Mouse (Mus musculus): ENCODE results near the gene Ccer1. TPM values are rescaled to one million over a fixed set of nuclear protein-coding genes. Genes with fewer than 3 reads are reported as not detected.
"Not testable (repeated sequence)": the region's sequence is repeated elsewhere in the genome, so short reads cannot be mapped to it uniquely, and the experiment has no call there.

The Ccer1 gene
- total RNA-seq, 1 experiment from 2014 or later = not detected

DNA sequence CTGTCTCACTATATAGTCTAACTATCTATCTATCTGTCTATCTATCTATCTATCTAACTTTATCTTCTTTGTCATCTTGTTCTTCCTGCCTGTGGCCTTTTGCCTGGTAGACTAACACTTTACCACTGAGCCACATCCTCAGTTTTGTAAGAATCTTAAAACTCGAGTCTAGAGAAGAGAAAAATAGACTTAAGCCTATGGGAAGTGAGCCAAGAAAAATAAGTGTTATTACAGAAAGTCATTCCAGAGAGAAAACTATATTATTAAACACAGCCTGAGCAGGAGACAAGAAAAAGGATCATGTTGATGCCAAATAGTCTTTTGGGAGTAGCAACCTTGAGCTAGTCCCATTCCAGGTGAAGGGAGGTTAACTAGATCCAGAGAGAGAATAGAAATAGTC is 33.1 kb downstream of the Ccer1 start:
- no peak for ATAC-seq (replicated peaks; ENCODE audit: insufficient number of reproducible peaks, low FRiP score, low TSS enrichment, poor library complexity, severe bottlenecking)

GRCm38 (mm10) chr10:97726655-97727054 is 33.8 kb downstream of the Ccer1 start, which contains the start of gene C030005K15Rik:
Gene C030005K15Rik (minus strand): TSS chr10:97726755.
- ATAC-seq (replicated peaks; ENCODE audit: insufficient number of reproducible peaks, low FRiP score, low TSS enrichment, poor library complexity, severe bottlenecking) = not testable (repeated sequence)

Other genes with a start within 250 kb of the Ccer1 start
- gene Dcn, start 213.4 kb upstream of the Ccer1 start, total RNA-seq (2017) = not detected in 3 replicates
- gene Lum, start 127.9 kb upstream of the Ccer1 start, total RNA-seq (2017) = not detected in 3 replicates
- not detected in 3 replicates for gene Kera, start 86.2 kb upstream of the Ccer1 start, total RNA-seq (2017)
- gene Epyc, start 49.0 kb upstream of the Ccer1 start, total RNA-seq (2017) = not detected in 3 replicates
- not detected in 3 replicates for gene C030005K15Rik, start 33.7 kb downstream of the Ccer1 start, total RNA-seq (2017)